In genomic region chr5:134832896-134833295, GRCm38 (mm10) we compare ENCODE assay signal across 22 mouse cellular contexts.
DNase-seq lines count a peak whose midpoint lies in the region; ATAC-seq lines count a peak whose summit lies in the region.
"Had no signal": no experiment of that assay in that cellular context is flagged by ENCODE, and none has a peak within 500 bp of the region (broad histone marks: within the 10 kb centered on the region; RNA-seq: fewer than 3 reads in every experiment).

No protein-coding gene starts in this region.

- H3K27ac ChIP-seq in heart, embryonic 12.5 days (ENCODE audit: poor library complexity, severe bottlenecking): no peak overlapping the region
- no peak overlapping the region for H3K27ac ChIP-seq in embryonic facial prominence, embryonic 15.5 days (replicated peaks)
- H3K27ac ChIP-seq: forebrain, embryonic 15.5 days; heart, adult 2 months; heart, embryonic 10.5 days; hindbrain, embryonic 12.5 days; intestine, embryonic 15.5 days had no signal

- 61% methylated on average over 8 of the region's 8 CpGs for WGBS in heart, embryonic 12.5 days
- 79% methylated on average over 8 of the region's 8 CpGs for WGBS in embryonic facial prominence, embryonic 15.5 days

- no peaks in the 10 kb centered on the region for H3K4me1 ChIP-seq in heart, embryonic 12.5 days (replicated peaks)
- H3K4me1 ChIP-seq in embryonic facial prominence, embryonic 15.5 days: no peaks in the 10 kb centered on the region
- H3K4me1 ChIP-seq: forebrain, embryonic 15.5 days; hindbrain, embryonic 12.5 days; intestine, embryonic 15.5 days had no signal

- H3K27me3 ChIP-seq in heart, embryonic 12.5 days (replicated peaks): no peaks in the 10 kb centered on the region
- no peaks in the 10 kb centered on the region for H3K27me3 ChIP-seq in embryonic facial prominence, embryonic 15.5 days
- H3K27me3 ChIP-seq: forebrain, embryonic 15.5 days; hindbrain, embryonic 12.5 days; intestine, embryonic 15.5 days; Patski had no signal

- intact Hi-C loops in left cerebral cortex, postnatal 4 days (cut with DNase I): no loop called here
- intact Hi-C loops in left cerebral cortex, postnatal 14 days (cut with DNase I): no loop called here

- no peak overlapping the region for H3K4me3 ChIP-seq in heart, embryonic 12.5 days
- no peak overlapping the region for H3K4me3 ChIP-seq in embryonic facial prominence, embryonic 15.5 days (replicated peaks)
- H3K4me3 ChIP-seq: forebrain, embryonic 15.5 days; heart, adult 2 months; heart, embryonic 10.5 days; hindbrain, embryonic 12.5 days; intestine, embryonic 15.5 days had no signal

- H3K4me2 ChIP-seq in heart, embryonic 12.5 days: no peak overlapping the region
- H3K4me2 ChIP-seq in embryonic facial prominence, embryonic 15.5 days (replicated peaks): no peak overlapping the region
- H3K4me2 ChIP-seq: forebrain, embryonic 15.5 days; hindbrain, embryonic 12.5 days; intestine, embryonic 15.5 days had no signal

- no peaks in the 10 kb centered on the region for H3K36me3 ChIP-seq in heart, embryonic 12.5 days
- no peaks in the 10 kb centered on the region for H3K36me3 ChIP-seq in embryonic facial prominence, embryonic 15.5 days
- H3K36me3 ChIP-seq: forebrain, embryonic 15.5 days; G1E; heart, embryonic 10.5 days; hindbrain, embryonic 12.5 days; intestine, embryonic 15.5 days had no signal

- peak; percentile 85 to 87 for DNase-seq in cerebellum, postnatal 10 days
- DNase-seq in cerebellum, adult 18-20 months: no peak
- peak; percentile 86 for DNase-seq in heart, adult 11 months
- peak; percentile 67 for DNase-seq in left cerebral cortex, postnatal 4 days
- DNase-seq in left cerebral cortex, postnatal 14 days (ENCODE audit: low spot score in 2 of 2): no peak
- DNase-seq: adrenal gland, postnatal 10 days; adrenal gland, postnatal 36 days; B cell, adult 2 months; cerebellum, adult 11 months; embryo, embryonic 11 days; gastrocnemius, postnatal 25 days; heart, adult 2 months; kidney, adult 11 months; kidney, adult 8-10 months had no signal

- no peaks in the 10 kb centered on the region for H3K9me3 ChIP-seq in heart, embryonic 12.5 days (replicated peaks)
- no peaks in the 10 kb centered on the region for H3K9me3 ChIP-seq in embryonic facial prominence, embryonic 15.5 days (replicated peaks)
- H3K9me3 ChIP-seq: forebrain, embryonic 15.5 days; G1E; heart, embryonic 10.5 days; hindbrain, embryonic 12.5 days; intestine, embryonic 15.5 days had no signal

- H3K9ac ChIP-seq in heart, embryonic 12.5 days: no peak overlapping the region
- H3K9ac ChIP-seq in embryonic facial prominence, embryonic 15.5 days: no peak overlapping the region
- H3K9ac ChIP-seq: forebrain, embryonic 15.5 days; hindbrain, embryonic 12.5 days; intestine, embryonic 15.5 days had no signal

- ATAC-seq in heart, embryonic 12.5 days (ENCODE audit: insufficient number of reproducible peaks, low FRiP score): no peak
- ATAC-seq in embryonic facial prominence, embryonic 15.5 days (ENCODE audit: insufficient number of reproducible peaks, low FRiP score, low TSS enrichment, low read depth): peak; percentile 43; the same call in 1 of the 2 replicates
- ATAC-seq: forebrain, embryonic 15.5 days; intestine, embryonic 15.5 days; Patski had no signal

Comparison
In these comparisons a context has a peak if more than half of its experiments do, and no peak if none do; other contexts are left out.
1. DNase-seq: peak in cerebellum, postnatal 10 days (2 of 2), heart, adult 11 months (single experiment) and left cerebral cortex, postnatal 4 days (single experiment); none in cerebellum, adult 18-20 months (0 of 2) and left cerebral cortex, postnatal 14 days (0 of 2).